Mouse (Mus musculus) kidney, postnatal 36 days (tissue): ENCODE results near the gene Ccdc92.

Experiments
- DNase-seq, 2 experiments: peaks; one replicate each; pipeline ENCODE4 v3.0.0; 2021 to 2022; ENCODE audit warnings: mixed read lengths in 2 of 2

Gene Ccdc92

DNA sequence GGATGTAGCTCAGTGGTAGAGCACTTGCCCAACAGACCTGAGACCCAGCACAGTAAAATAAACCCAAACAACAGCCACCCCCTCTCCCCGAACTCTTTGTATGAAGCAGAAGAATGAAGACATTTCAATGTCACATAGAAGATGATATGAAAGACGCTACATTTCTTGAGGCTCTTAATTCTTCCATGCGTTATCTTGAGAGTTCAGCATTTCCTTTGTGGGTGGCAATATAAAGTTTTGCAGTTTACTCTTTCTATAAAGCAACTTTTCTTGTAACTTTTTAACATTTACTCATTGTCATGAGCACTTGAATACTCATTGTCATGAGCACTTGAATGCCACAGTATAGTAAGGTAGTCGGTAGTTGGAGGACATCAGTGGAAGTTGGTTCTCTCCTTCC is 8.0 kb downstream of the Ccdc92 start:
- no peak for DNase-seq

DNA sequence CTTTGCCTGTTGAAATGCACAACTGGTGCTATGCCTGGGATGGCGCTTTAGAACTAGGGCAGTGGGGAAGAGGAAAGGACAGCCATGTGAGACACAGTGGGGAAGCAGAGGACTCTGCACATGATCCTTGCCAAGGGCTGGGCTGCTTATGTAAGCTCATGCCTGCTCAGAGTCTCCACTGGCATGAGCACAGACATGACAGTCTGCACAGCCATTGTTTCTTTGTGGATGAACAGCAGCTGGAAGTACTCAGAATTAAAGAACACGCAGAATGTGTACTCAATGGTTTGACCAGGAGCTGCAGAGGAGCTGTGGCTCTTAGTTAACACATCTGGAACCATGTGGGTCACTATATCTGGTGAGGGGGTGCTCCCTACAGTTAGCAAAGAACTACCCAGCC is 9.1 kb downstream of the Ccdc92 start:
- peak in 1 of 2 experiments; percentile 12 for DNase-seq

DNA sequence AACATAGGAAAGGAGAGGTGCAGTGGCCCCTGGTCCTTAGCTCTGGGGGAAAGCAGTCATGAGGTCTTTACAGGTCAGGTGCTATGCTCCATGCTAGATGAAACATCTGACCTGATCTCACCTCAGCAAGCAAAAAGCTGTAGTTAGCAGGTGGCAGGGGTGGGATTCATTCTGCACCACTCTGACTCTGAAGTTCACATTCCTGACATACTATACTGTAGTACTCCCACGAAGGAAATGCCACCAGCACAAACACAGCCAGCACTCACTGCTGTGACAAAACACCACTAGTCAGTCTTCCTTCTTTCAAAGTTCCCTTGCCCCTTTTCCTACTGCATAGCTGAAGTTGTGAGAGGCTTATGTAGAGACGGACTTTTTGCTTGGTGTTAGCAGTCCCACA is 9.9 kb downstream of the Ccdc92 start:
- no peak for DNase-seq

DNA sequence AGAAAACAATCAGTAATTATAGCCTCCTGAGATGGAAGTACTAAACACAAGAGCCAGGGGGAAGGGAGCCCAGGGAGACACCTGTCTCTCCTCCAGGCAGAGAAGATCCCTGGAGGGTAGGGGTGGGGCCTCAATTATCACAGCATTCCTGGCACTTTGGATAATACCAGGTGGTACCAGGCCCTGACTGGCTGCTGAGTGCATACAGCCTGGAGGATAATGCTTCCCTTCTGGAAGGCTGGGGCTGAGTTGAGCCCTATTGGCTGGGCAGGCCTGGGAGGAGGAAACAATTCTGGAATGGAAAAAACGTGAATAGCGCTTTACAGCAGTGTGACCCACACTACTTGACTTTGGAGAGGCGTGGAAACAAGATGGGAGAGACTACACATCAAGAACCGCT is 10.7 kb downstream of the Ccdc92 start:
- DNase-seq, result no peak

DNA sequence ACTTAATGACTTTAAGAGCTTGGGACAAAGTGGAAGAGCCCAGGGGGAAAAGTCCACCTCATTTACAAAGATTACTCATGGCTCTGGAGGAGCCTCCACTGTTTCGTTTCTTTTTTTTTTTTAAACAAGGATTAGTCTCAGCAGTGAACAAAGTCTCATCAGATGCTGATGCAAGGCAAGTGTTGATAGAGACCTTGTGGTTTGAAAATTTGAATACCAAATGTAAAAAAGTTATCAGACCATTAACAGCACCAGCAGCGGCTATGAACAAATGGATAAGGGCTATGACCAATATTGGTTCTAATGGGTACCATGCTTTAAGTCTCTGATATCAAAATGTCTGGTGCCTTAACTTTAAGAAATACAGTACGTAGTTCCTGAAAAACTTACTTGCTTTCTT is 13.2 kb downstream of the Ccdc92 start:
- no peak for DNase-seq

DNA sequence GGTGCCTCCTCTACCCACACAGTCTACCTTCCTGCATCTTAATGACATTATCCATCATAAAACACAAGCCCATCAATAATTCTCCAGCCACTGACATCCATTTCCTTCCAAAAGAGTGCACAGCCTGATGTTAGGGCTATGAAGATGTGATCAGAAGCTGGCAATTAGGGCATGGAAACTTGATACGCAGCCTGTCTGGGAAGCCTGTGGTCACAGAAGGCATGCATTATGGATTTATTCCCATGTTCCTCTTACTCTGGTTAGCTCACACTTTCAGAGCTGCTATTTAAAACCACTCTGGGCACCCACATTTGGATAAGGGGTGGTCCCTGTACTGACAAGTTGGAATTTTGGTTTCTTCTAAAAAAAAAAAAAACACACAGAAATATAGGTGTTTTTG is 15.2 kb downstream of the Ccdc92 start:
- no peak for DNase-seq

DNA sequence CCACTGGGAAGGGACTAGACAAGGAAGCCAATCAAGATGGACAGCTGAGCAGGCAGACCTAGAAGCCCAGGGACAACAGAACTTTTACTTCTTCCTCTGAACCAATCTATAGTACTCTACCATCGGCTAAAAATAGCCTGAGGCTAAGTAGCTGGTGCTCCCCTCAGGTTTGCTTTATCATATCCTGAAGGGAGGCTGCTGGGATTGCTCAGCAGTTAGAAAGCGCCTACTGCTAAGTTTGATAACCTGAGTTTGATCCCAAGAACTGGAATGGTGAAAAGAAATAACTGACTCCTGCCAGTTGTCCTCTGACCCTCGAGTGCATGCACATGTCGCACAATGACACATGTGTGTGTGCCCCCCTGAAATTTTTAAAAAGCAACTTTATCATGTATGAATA is 17.3 kb downstream of the Ccdc92 start:
- no peak for DNase-seq

DNA sequence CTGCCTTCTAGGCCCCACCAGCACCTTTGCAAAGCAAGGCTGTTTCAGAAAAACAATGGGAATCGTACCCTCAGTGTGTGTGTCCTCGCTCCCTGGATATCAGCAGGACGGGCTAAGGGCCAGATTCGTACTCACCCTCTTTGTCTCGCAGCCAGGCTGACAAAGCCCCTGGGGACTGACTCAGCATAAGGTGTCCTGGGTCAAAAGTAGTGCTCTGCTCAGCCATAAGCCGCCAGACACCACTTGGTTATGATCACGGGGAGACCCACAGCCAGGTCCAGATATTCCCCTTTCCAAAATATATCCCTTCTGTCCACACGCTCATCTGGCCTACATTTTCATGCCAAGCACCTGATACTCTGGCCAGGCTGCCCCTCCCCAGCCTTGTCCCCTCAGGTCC is 18.8 kb downstream of the Ccdc92 start:
- DNase-seq, result no peak

DNA sequence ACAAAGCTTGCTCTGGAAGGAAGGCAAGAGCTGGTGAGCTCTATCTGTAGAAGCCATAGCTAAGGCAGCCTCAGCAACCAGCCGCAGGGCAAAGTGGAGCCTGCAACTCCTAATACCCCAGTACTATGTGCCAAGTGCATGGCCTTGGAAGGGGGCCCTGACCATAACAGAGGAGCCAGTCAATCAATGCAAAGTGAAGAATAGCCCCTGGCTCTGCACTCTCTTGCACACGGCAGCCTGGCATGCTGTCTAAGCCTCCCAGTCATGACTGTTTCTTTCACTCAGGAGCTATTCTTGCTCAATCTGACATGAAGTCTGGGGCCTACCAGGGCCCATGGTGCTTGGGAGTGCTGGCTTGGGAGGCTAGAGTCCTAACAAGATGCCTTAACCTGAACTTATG is 21.6 kb downstream of the Ccdc92 start:
- DNase-seq, result no peak

DNA sequence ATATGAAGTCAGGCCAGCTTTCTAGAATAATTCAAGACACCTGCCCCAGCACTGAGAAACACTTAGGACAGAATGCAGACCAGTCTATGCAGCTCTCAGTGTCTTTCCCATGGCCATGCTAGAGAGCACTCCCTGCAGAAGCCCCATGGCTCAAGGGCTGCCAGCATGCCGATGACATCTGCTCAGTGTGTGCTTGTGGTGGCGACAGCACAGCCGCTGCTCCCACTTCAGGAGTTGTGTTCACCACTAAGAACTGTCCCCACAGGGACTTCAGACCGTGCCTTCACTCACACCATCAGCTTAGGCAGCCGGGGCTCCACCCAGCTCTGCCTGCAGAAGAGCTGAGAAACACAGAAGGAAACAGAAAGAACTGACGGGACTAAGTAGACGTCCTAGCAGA is 22.0 kb downstream of the Ccdc92 start:
- no peak for DNase-seq

DNA sequence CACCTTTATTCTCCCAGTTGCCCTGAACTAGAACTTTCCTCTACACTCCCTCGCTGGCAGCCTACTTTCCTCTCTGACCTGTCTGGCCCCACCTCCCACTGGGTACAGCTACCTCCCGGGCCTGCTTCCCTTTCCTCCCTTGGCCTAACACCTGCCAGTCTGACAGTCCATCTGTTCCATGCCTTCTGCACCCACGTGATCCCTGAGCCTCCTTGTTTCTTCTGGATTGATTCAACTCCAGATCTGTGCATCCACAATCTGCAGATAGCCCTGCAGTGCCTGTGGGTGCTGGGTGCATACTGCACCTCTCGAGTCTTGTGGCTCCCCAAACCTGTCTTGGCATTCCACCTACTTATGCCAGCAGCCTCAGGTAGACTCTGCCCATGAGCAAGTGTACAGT is 25.6 kb downstream of the Ccdc92 start:
- no peak for DNase-seq

DNA sequence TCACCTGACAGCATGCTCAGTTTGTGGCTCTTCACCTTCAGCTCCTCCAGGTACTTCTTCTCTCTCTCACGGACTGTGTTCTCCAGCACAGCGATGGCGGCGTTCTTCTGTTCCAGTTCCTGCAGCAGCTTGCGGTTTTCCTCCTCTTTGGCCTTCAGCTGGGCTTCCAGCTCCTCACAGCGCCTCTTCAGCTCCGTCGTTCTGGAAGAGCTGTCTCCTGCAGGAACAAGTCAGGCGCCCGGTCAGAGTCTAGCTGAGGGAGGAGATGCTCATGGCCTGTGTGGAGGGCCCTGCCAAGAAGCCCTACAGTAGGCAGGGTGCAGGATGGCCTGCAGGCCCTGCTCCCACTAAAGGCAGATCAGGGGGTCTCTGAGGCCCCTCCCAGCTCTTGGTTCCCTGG is 26.1 kb downstream of the Ccdc92 start:
- no peak for DNase-seq

DNA sequence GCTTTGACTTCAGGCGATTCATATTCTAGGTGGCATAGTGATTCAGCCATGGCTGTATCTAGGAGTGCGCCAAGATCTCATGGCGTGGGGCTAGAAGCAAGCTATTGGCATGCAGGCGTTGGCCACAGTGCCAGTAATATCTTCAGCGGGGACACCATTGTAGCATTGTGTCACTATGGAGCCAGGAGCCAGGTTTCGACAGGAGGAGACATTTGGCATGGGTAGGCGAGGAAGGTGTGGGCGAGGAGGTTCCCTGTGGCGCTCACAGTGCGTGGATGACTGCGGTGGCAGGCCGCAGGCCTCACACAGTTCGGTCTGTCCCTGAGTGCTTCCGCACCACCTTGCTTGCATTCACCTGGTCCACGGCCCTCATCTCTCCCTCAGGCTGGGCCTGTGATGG is 27.0 kb downstream of the Ccdc92 start:
- no peak for DNase-seq

DNA sequence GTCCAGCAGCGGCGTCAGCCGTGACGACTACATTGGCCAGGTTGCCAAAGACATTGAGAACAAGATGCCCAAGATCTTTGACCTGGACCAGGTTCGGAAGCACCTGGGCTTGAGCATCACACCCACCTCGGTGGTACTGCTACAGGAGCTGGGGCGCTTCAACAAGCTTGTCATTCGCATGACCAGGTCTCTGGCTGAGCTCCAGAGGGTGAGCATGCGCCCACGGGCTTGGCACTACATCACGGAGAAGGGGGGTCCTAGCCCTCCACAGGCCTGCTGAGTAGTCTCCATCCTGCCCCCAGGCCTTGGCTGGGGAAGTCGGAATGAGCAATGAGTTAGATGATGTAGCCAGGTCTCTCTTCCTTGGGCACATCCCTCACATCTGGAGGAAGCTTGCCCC is 31.9 kb downstream of the Ccdc92 start:
- no peak for DNase-seq

DNA sequence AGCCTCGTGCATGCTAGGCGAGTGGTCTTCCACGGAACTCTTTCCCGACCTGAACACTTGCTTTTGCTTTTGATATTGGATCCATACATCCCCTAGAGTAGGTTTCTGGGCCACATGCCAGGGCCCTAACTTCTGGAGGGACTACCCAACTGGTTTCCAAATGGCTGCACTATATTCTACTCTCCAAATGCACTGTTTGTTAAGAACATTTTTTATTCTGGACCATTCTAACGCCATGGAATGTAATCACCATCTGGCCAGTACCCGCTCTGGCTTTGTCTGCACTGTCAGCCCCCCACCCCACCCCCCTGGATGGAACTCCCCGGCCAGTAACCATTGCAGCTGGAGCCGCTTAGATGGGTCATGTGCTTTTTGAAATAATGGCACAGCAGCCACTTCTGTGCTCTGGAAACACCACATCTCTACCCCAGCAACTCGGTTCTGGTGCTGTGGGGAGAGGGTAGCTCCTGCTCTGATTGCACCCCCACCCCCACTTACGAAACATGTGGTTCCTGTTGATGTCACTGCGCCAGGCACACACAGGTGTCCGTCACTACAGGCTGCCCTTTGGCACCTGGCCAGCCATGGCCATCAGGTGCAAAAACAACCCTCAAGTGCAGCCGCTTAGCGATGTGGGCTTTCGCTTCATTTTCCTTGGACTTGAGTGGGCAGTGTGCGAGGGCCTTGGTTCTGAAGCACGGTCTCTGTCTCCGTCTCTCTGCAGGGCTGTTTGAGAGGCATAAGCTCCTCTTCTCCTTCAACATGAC is 39.9 kb downstream of the Ccdc92 start:
- no peak for DNase-seq

DNA sequence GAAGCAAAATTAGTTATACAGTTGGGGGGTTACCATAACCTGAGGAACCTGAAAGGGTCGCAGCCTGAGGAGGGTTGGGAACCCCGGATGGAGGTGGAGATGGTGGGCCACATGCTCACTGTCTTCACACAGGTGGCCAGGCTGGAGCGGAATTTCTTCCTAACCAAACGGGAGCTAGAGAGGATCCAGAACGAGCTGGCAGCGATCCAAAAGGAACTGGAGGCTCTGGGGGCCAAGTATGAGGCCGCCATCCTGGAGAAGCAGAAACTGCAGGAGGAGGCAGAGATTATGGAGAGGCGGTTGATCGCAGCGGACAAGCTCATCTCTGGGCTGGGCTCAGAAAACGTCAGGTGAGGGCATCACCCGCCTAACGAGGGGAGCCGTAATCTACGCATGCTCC is 45.2 kb downstream of the Ccdc92 start:
- DNase-seq, result no peak

DNA sequence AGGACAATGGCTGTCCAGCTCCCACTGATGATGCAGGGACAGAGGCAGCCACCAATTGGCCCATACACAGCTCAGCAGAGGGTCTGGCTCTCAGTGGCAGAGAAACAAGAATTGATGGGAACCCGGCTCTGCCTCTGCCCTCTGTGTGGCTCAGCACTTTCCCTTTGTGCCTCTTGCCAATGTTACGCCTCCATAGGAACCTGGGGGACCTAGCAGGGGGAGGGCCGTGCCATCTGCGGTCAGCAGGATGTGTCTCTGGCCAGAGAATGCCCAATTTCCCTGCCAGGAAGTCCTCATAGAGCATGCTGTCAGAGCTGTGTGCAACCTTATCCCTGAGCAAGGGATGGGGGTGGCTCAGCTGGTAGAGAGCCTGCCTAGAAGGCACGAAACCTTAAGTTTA is 47.4 kb downstream of the Ccdc92 start:
- no peak for DNase-seq

DNA sequence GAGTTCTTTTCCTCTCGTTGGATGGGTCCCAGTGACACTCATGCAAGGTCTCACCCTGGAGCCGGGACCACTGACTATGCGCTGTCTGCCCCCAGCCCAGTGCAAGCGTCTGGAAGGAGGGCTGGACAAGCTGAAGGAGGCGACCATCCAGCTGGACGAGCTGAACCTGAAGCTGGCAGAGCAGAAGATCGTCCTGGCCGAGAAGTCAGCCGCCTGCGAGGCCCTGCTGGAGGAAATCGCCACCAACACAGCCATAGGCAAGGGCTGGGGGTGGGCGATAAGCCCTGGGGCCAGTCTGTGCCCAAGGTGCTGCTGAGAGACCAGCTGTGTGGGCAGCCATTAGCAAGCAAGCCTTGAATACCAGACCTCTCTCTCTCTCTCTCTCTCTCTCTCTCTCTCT is 49.8 kb downstream of the Ccdc92 start:
- no peak for DNase-seq

DNA sequence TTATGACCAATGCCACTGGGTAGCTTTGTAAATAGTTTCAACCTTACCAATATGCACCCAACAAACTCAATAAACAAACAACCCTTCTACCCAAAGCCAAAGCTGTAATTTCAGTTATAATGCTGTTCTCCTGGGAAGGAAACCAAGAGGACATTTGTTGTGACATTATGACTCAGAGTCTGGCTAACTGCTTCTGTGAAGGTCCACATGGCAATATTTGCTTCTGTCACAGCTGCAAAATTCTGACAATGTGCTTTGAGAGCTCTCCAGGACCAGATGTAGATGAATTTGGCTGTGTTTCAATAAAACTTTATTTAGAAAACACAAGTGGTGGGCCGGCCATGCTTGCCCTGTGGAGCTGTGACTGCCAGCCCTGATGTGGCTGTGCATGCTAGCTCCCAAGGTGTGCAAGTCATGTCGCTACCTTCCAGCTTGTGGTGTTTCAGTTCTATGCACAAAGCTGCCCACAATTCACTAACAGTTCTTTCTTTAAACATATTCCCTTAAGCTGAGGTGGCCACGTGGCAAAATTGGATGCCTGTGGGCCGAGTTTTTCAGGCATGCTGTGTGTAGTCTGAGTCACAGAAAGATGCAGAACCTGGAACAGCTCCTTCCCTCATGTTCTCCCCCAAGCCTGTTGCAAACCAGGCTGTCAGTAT is 52.4 kb downstream of the Ccdc92 start:
- DNase-seq, result no peak

DNA sequence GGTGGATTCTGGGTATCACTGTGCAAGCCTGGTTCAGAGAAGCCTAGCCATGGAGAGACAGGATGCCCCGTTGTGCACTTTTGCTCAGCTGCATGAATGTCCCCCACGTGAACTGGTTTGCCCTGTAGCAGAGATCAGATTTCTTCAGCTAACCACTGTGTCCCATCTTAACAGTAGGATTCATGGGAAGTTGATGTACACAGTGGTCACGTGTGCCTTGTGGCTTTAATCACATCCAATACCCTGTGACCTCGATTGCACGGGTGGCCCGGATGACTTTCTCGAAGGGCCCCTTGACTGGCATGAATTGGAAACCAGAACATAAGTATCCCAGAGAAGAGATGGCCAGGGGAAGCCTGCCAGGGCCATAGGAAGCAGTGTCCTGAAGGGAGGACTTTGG is 70.1 kb downstream of the Ccdc92 start:
- DNase-seq, result no peak

DNA sequence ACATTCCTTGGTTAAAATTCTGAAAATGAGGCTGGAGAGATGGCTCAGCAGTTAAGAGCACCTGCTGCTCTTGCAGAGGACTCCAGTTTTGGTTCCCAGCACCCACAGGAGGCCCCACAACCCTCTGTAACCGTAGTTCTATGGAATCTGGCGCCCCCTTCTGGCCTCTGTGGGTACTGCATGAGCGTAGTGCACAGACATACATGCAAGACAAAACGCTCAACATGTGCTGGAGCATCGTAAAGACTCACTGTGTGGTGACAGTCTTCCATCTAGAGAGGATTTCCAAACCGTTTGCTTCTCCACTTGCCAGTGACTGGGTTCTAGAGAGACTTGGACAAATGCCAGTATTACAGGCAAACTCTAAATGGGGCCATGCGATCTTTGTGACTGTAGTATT is 76.6 kb downstream of the Ccdc92 start:
- DNase-seq, result no peak
